10 mouse cellular contexts compared by ENCODE assay signal in genomic region chr4:140610841-140611609, GRCm38 (mm10). TPM values are rescaled to one million over a fixed set of nuclear protein-coding genes. Genes with fewer than 3 reads are reported as not detected.
A peak's percentile ranks its signal among the peaks of the same experiment; 100 is the strongest.
DNase-seq lines count a peak whose midpoint lies in the region; ATAC-seq lines count a peak whose summit lies in the region.
"Had no signal": no experiment of that assay in that cellular context is flagged by ENCODE, and none has a peak within 500 bp of the region (broad histone marks: within the 10 kb centered on the region; RNA-seq: fewer than 3 reads in every experiment).

No protein-coding gene starts in this region.

- H3K4me1 ChIP-seq in heart, embryonic 13.5 days, result peaks cover 40% of the 10 kb centered on the region
- peaks cover 34% of the 10 kb centered on the region for H3K4me1 ChIP-seq in limb, embryonic 15.5 days

- no peak for ATAC-seq in heart, embryonic 13.5 days (ENCODE audit: extremely low read depth, insufficient number of reproducible peaks, low FRiP score, low TSS enrichment)
- ATAC-seq in limb, embryonic 15.5 days (ENCODE audit: insufficient number of reproducible peaks, low FRiP score, low TSS enrichment, low read depth), result no peak

- no peak overlapping the region for H3K4me3 ChIP-seq in heart, embryonic 13.5 days
- H3K4me3 ChIP-seq in limb, embryonic 15.5 days, result no peak overlapping the region
- H3K4me3 ChIP-seq: megakaryocyte, embryonic 14.5 days had no signal

- H3K9me3 ChIP-seq in heart, embryonic 13.5 days, result no peaks in the 10 kb centered on the region
- H3K9me3 ChIP-seq in limb, embryonic 15.5 days, result no peaks in the 10 kb centered on the region
- H3K9me3 ChIP-seq: megakaryocyte, embryonic 14.5 days had no signal

- 15% methylated on average over 12 of the region's 12 CpGs for WGBS in heart, embryonic 13.5 days
- WGBS in limb, embryonic 15.5 days, result 15% methylated on average over 12 of the region's 12 CpGs

- DNase-seq in heart, postnatal 14 days, result no peak
- DNase-seq in NIH3T3 (ENCODE audit: low read depth), result peak; percentile 60
- peak; percentile 25 for DNase-seq in forelimb bud, embryonic 11.5 days (ENCODE audit: low read depth, low spot score)
- no peak for DNase-seq in right cerebral cortex, postnatal 25 days
- no peak for DNase-seq in urinary bladder, postnatal 14 days (ENCODE audit: low spot score)
- no peak for DNase-seq in urinary bladder, postnatal 4 days (ENCODE audit: low spot score in 2 of 2)
- DNase-seq: gastrocnemius, postnatal 36 days had no signal

- intact Hi-C loops in heart, postnatal 14 days (cut with DNase I), result no loop called here

- H3K36me3 ChIP-seq in heart, embryonic 13.5 days, result peaks cover 54% of the 10 kb centered on the region
- peaks cover 27% of the 10 kb centered on the region for H3K36me3 ChIP-seq in limb, embryonic 15.5 days

- no peaks in the 10 kb centered on the region for H3K27me3 ChIP-seq in heart, embryonic 13.5 days (replicated peaks)
- H3K27me3 ChIP-seq in limb, embryonic 15.5 days, result no peaks in the 10 kb centered on the region

- peak overlapping the region; percentile 13; the same call in 1 of the 2 replicates for H3K4me2 ChIP-seq in heart, embryonic 13.5 days
- no peak overlapping the region for H3K4me2 ChIP-seq in limb, embryonic 15.5 days

- H3K27ac ChIP-seq in heart, embryonic 13.5 days (replicated peaks), result peak overlapping the region; percentile 68
- peak overlapping the region; percentile 84 for H3K27ac ChIP-seq in limb, embryonic 15.5 days

- peak overlapping the region; percentile 38; the same call in 1 of the 2 replicates for H3K9ac ChIP-seq in heart, embryonic 13.5 days
- H3K9ac ChIP-seq in limb, embryonic 15.5 days, result no peak overlapping the region

RNA-seq across cellular contexts. Expression of gene Arhgef10l, which starts 54.8 kb away (rescaled TPM):
- polyA plus RNA-seq in heart, embryonic 13.5 days (2015; fragmentation: Nextera tagmentation; extraction: Ambion mirVana), result 15.3 and 18.2 TPM in 2 replicates
- 10 to 100 TPM; 62.5 TPM for total RNA-seq in heart, postnatal 14 days (2021)
- polyA plus RNA-seq in limb, embryonic 15.5 days (2015; fragmentation: Nextera tagmentation; extraction: Ambion mirVana), result 22.4 and 23.0 TPM in 2 replicates

Comparison
In these comparisons a context has a peak if more than half of its experiments do, and no peak if none do; other contexts are left out.
1. DNase-seq: peak in NIH3T3 (single experiment) and forelimb bud, embryonic 11.5 days (single experiment); none in heart, postnatal 14 days (0 of 2), right cerebral cortex, postnatal 25 days (single experiment), urinary bladder, postnatal 14 days (single experiment) and urinary bladder, postnatal 4 days (0 of 2).